Mouse (Mus musculus) midbrain, postnatal 0 days (tissue): ENCODE measurements around the gene Zfp354c. TPM values are rescaled to one million over a fixed set of nuclear protein-coding genes. Genes with fewer than 3 reads are reported as not detected.
A peak's percentile ranks its signal among the peaks of the same experiment; 100 is the strongest.

ENCODE experiments used
- ATAC-seq: fragments of 200-750 bp; cut with Nextera tagmentation; 2 replicates; pipeline ENCODE4 v1.8.0; 2017; ENCODE audit warnings: moderate number of reproducible peaks, mild to moderate bottlenecking, moderate TSS enrichment, moderate library complexity; ENCODE audit not compliant: low FRiP score
- DNase-seq: peaks from one replicate; pipeline ENCODE4 v3.0.0-alpha.2; 2015; ENCODE audit warnings: low spot score
- H3K27ac ChIP-seq: fragments of 300-500 bp; sonication (generic); 2 replicates; pipeline ENCODE4 v1.5.1; 2014; ENCODE audit warnings: low read depth, mild to moderate bottlenecking, low read length, mixed read lengths
- H3K27me3 ChIP-seq: fragments of 300-500 bp; sonication (generic); 2 replicates; pipeline ENCODE4 v1.6.1; 2014; ENCODE audit warnings: low read length, control low read depth, mixed read lengths; ENCODE audit not compliant: insufficient read depth
- H3K36me3 ChIP-seq: fragments of 300-500 bp; sonication (generic); 2 replicates; pipeline ENCODE4 v1.6.1; 2014; ENCODE audit warnings: low read length, control low read depth, mixed read lengths; ENCODE audit not compliant: insufficient read depth
- H3K4me1 ChIP-seq: fragments of 300-500 bp; sonication (generic); 2 replicates; pipeline ENCODE4 v1.6.1; 2014; ENCODE audit warnings: mild to moderate bottlenecking, control low read depth, antibody characterized with exemption, low read length, mixed read lengths; ENCODE audit not compliant: insufficient read depth
- H3K4me2 ChIP-seq: fragments of 300-500 bp; sonication (generic); 2 replicates; pipeline ENCODE4 v1.6.1; 2014; ENCODE audit warnings: low read depth, mild to moderate bottlenecking, low read length, mixed read lengths; ENCODE audit not compliant: poor library complexity, severe bottlenecking
- H3K4me3 ChIP-seq: fragments of 300-500 bp; sonication (generic); 2 replicates; pipeline ENCODE4 v1.5.1; 2014; ENCODE audit warnings: low read depth, mild to moderate bottlenecking, low read length, moderate library complexity
- H3K9ac ChIP-seq: fragments of 300-500 bp; sonication (generic); replicated peaks from 2 replicates; pipeline ENCODE4 v1.6.1; 2014; ENCODE audit warnings: mild to moderate bottlenecking, low read length, moderate library complexity, mixed read lengths; ENCODE audit not compliant: poor library complexity, severe bottlenecking
- H3K9me3 ChIP-seq: fragments of 300-500 bp; sonication (generic); 2 replicates; pipeline ENCODE4 v1.6.1; 2016; ENCODE audit warnings: low read length, control low read depth
- CTCF ChIP-seq: IDR thresholded peaks from 2 replicates; pipeline ENCODE4 v1.5.1; 2016; ENCODE audit warnings: antibody characterized with exemption, mild to moderate bottlenecking
- WGBS: fragments of 180-500 bp; shearing (Covaris S2); extraction: QIAGEN DNeasy Blood & Tissue Kit; methylation state at CpG from one replicate; pipeline ENCODE4 v1.1.7; 2014; 5-methylcytosine and 5-hydroxymethylcytosine counted together
- polyA plus RNA-seq: library from polyadenylated mRNA; unstranded; fragments of >200 nt; fragmentation: Nextera tagmentation; extraction: Ambion mirVana; gene quantifications from 2 replicates; pipeline ENCODE4 v1.2.1, GENCODE M21; 2015
- total RNA-seq: library from RNA; depleted of rRNA; stranded (reverse); fragments of >200 nt; gene quantifications from 2 replicates; pipeline ENCODE4 v1.2.3, GENCODE M21; 2014

Zfp354c gene
- total and polyA plus RNA-seq, 2 experiments from 2014 or later = 38.3 to 41.9 TPM

DNA sequence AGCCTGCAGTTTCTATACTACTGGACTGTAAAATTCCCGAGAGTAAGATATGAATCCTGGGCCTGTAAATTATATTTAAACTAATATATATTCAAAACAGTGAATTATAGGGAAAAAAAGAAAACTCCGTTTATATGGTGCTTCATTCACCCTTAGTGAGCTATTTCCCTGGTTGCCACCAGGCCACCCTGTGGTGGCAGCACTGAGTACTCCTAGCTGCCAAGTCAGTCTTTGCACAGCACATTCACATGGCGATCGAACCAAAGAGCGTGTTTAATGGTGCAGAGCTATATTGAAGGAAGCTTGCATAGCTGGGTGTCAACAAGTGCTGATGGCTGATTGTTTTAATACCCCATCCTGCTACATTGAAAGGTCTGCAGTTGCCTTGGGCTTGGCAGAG, 19.5 kb upstream of the Zfp354c start:
- Histone ChIP-seq H3K27ac (no peak overlapping the region), H3K4me3 (no peak overlapping the region), H3K27me3 (peaks cover 35% of the 10 kb centered on the region), H3K36me3 (no peaks in the 10 kb centered on the region), H3K4me2 (no peak overlapping the region), H3K9ac (no peak overlapping the region), H3K4me1 (peaks cover 13% of the 10 kb centered on the region), H3K9me3 (no peaks in the 10 kb centered on the region)
- no peak for ATAC-seq
- peak; percentile 34 for DNase-seq
- TF ChIP-seq CTCF = peak; percentile 70
- 80% methylated on average over 5 of the region's 5 CpGs for WGBS

DNA sequence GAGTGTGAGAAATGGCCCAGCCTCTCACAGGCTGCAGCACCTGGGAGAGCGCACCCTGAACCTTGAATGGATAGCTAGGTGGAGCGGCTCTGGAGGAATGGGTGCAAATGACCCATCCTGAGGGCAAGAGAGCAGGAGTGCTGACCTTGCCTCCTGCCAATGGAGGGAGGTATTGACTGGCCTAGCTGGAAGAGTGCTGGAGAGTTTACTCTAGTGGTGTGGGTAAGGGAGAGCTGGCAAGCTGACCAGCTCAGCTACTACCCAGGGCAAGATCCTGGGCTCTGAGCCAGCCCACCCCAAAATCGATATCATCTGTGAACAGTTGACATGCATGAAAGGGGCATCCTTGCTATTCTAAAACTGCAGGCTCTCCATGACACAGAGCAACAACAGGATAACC, 18.4 kb upstream of the Zfp354c start:
- Histone ChIP-seq H3K4me2 (no peak overlapping the region), H3K9me3 (no peaks in the 10 kb centered on the region), H3K27me3 (peaks cover 26% of the 10 kb centered on the region), H3K4me3 (no peak overlapping the region), H3K9ac (no peak overlapping the region), H3K36me3 (no peaks in the 10 kb centered on the region), H3K27ac (no peak overlapping the region), H3K4me1 (peaks cover 6% of the 10 kb centered on the region; the same call in 1 of the 2 replicates)
- ATAC-seq = no peak
- WGBS = 91% methylated on average over 3 of the region's 3 CpGs
- DNase-seq = no peak
- TF ChIP-seq CTCF = no peak

DNA sequence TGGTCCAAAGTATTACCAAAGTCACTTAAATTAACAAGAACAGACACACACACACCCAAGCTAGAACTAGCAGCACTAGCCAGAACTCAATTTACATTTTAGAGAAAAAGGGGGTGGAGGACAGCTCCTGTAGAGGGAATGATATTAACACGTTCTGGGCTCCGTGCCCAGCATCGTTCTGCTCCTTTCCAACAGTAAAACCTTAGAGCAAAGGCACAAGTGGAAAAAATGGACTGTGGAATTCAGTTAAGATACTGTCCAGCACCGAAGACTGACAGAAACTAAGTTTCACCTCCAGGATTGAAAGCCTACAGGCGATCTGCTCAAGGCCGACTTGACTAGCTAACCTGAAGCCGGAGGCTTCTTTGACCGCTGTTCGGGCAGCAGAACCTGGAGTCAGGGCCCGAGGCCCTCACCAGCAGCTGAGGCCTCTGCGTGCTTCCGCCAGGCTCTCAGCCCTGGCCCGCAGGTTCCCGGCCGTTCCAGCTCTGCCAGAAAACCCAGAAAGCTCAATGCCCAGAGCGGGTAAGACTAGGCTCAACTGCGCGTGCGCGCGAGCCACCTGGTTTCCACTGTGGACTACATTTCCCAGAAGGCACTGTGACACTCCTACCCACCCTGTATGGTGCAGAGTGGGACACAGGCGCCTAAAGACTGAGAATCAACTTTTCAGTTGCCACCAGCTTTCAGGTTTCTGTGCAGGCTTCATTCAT, 13.7 kb upstream of the Zfp354c start, which contains the start of gene Zfp879:
TSS of gene Zfp879 (minus strand) at position 530 of the 713 bp plus-strand sequence.
- H3K36me3 ChIP-seq = no peaks in the 10 kb centered on the region
- peak within 1 kb of the TSS; percentile 61 for H3K9ac ChIP-seq
- H3K4me3 ChIP-seq = peak within 1 kb of the TSS; percentile 43
- 21% methylated on average over 22 of the region's 22 CpGs for WGBS
- H3K27ac ChIP-seq = peak within 1 kb of the TSS; percentile 33; the same call in 1 of the 2 replicates
- no peaks in the 10 kb centered on the region for H3K9me3 ChIP-seq
- no peak for TF ChIP-seq CTCF
- H3K4me1 ChIP-seq = peaks cover 4% of the 10 kb centered on the region; the same call in 1 of the 2 replicates
- no peaks in the 10 kb centered on the region for H3K27me3 ChIP-seq
- DNase-seq (peak; percentile 97), ATAC-seq (peak; percentile 91)
- H3K4me2 ChIP-seq = peak within 1 kb of the TSS; percentile 61

DNA sequence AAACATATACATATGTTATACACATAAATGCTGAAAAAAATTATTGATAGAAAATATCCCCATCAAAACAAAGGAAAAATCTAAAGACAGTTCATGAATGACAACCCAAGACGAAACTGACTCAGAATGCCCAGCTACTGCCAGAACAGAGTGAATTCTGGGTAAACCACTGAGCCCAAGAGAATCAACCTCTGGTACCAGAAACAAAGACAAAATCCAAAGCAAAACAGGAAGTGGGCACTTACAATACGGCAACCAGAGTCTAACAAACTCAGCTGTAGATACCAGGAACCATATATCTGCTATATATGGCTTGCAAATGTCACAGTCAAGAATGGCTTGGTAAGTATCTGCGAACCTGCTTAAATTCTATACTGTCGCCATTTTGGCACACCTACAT, 8.2 kb upstream of the Zfp354c start:
- Histone ChIP-seq H3K27ac (no peak overlapping the region), H3K4me2 (no peak overlapping the region), H3K4me3 (no peak overlapping the region), H3K36me3 (peaks cover 9% of the 10 kb centered on the region), H3K27me3 (no peaks in the 10 kb centered on the region), H3K4me1 (peaks cover 4% of the 10 kb centered on the region; the same call in 1 of the 2 replicates), H3K9ac (no peak overlapping the region), H3K9me3 (no peaks in the 10 kb centered on the region)
- WGBS = 82% methylated on average over 4 of the region's 4 CpGs
- ATAC-seq (no peak), DNase-seq (no peak)
- TF ChIP-seq CTCF = no peak

DNA sequence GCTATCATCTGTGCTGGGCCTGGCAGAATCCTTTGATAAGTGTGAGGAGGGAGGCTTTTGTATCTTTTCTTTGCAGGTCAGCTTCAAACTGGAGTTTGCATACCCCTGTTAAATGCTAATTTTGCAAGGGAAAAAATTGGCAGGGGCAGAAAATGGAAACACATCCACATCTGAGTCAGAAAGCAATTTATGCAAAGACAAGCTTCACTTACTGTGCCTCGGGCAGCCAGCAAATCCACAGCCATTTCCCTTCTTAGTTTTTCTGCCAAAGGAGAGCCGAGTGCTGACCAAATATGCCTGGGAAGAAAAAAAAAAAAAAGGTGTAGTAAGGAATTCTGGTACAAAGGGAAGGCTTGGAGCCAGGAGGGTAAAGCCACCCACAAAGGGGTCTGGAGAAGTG, 1.3 kb downstream of the Zfp354c start:
- TF ChIP-seq CTCF = no peak
- peak overlapping the region; percentile 75 for H3K4me3 ChIP-seq
- H3K27me3 ChIP-seq = no peaks in the 10 kb centered on the region
- peak overlapping the region; percentile 71 for H3K4me2 ChIP-seq
- no peaks in the 10 kb centered on the region for H3K9me3 ChIP-seq
- 0 out of 2 replicates have a peak overlapping the region, but pooled peaks have one; percentile 91 for H3K9ac ChIP-seq
- DNase-seq (no peak), ATAC-seq (no peak)
- 33% methylated on average over 2 of the region's 2 CpGs for WGBS
- H3K4me1 ChIP-seq = peaks cover 7% of the 10 kb centered on the region; the same call in 1 of the 2 replicates
- no peak overlapping the region for H3K27ac ChIP-seq
- peaks cover 23% of the 10 kb centered on the region for H3K36me3 ChIP-seq

DNA sequence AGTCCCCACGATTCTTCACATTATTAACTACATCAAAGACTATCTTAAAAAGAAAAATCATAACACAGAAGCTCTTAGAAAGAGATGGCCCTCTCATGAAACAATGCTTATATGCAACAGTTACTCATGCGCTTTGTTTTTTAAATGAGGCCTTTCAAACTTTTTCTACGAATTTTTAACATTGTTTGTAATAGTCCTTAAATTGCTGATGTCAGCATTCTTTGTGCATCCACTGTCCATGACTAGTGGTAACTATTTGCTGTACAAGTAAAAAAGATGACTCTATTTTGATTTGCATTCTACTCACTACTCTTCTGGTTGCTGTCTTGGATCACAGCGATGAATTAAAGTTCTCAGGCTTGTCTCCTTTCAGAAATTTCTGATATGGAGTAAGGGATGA, 13.3 kb downstream of the Zfp354c start:
- Histone ChIP-seq H3K4me1 (no peaks in the 10 kb centered on the region), H3K27ac (no peak overlapping the region), H3K9me3 (peaks cover 33% of the 10 kb centered on the region), H3K4me2 (no peak overlapping the region), H3K36me3 (peaks cover 70% of the 10 kb centered on the region), H3K4me3 (no peak overlapping the region), H3K27me3 (no peaks in the 10 kb centered on the region), H3K9ac (no peak overlapping the region)
- no peak for TF ChIP-seq CTCF
- WGBS = 98% methylated on average over 4 of the region's 4 CpGs
- ATAC-seq (no peak), DNase-seq (no peak)
